Mouse (Mus musculus) cerebellum, adult 2 months (tissue): ENCODE measurements around the gene Gm35315. TPM values are rescaled to one million over a fixed set of nuclear protein-coding genes. Genes with fewer than 3 reads are reported as not detected.
"Not testable (repeated sequence)": the region's sequence is repeated elsewhere in the genome, so short reads cannot be mapped to it uniquely, and the experiment has no call there.

Experiments used
- DNase-seq, 2 experiments: peaks; one replicate each; pipeline ENCODE4 v3.0.0; 2021
- H3K27ac ChIP-seq: fragments of 200-500 bp; 2 replicates; pipeline ENCODE4 v1.5.1; 2012; ENCODE audit warnings: low read length, control low read depth, inconsistent platforms; ENCODE audit not compliant: insufficient read depth
- H3K27me3 ChIP-seq: fragments of 200-500 bp; 2 replicates; pipeline ENCODE4 v1.6.1; 2012; ENCODE audit warnings: inconsistent platforms, mild to moderate bottlenecking, low read length, moderate library complexity; ENCODE audit not compliant: control insufficient read depth, insufficient read depth
- H3K4me1 ChIP-seq: fragments of 200-500 bp; 2 replicates; pipeline ENCODE4 v1.6.1; 2011; ENCODE audit warnings: low read length; ENCODE audit not compliant: control insufficient read depth, insufficient read depth
- H3K4me3 ChIP-seq: fragments of 200-500 bp; replicated peaks from 2 replicates; pipeline ENCODE3; 2011; ENCODE audit warnings: mild to moderate bottlenecking, low read depth, low read length, control low read depth; ENCODE audit not compliant: insufficient read depth
- CTCF ChIP-seq: fragments of 200-500 bp; IDR thresholded peaks from 2 replicates; pipeline ENCODE4 v1.5.1; 2011; ENCODE audit warnings: low read depth, mild to moderate bottlenecking, control low read depth, low read length, moderate library complexity, borderline replicate concordance; ENCODE audit not compliant: insufficient read depth
- POLR2A ChIP-seq: fragments of 200-500 bp; IDR thresholded peaks from 2 replicates; pipeline ENCODE4 v1.6.1; 2011; ENCODE audit warnings: low read length, control low read depth, borderline replicate concordance; ENCODE audit not compliant: insufficient read depth
- WGBS: fragments of 180-500 bp; shearing (Covaris S2); methylation state at CpG from one replicate; pipeline ENCODE4 v1.1.7; 2018; 5-methylcytosine and 5-hydroxymethylcytosine counted together
- polyA plus RNA-seq: library from polyadenylated mRNA; depleted of rRNA; stranded (reverse); fragments of >200 nt; gene quantifications from 2 replicates; pipeline ENCODE4 v1.2.3, GENCODE M21; 2012

Gm35315 gene
- polyA plus RNA-seq, 1 experiment: 0.79 TPM

DNA sequence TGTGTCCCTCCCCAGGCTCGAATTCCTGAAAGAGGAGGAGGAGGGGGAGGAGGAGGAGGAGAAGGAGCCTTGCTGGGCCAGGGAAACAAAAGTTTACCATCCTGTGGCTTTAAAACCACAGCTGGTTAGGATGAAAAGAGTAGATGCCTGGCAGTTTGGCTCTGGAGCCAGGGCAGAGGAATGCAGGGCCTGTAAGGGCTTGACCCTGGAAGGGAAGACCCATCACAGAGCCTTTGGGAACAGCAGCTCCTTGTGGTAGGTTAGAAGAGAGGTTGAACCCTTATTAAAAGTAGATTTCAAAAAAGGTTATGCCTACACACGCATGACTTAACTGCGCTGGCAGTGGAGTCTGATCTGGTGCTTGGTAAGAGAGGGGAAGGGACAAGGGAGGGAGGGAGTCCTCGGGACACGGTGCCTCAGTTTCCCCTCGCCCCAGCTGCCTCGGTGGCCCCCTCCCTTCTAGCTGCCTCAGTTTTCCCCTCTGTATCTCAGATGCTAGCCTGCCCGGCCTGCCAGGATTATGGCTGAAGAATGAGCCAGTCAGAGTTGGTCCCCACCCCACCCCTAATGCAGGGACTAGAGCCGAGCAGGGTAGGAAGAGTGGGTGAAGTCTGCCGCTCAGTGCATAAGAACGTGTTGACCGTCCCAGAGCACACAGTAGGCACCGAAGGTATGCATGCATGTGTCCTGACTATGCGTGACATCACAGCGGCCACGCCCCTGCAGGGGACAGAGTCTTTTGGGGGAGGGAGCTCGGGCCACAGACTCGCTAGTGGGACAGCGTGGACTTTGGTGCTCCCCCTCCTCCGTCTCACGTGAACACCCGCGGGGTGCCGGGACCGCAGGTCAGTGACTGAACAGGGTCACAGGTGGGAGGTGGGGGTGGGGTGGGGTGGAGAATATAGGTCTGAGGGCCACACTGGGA, 5.7 kb upstream of the Gm35315 start, which contains the start of gene Plcxd1:
Plcxd1 (plus strand) TSS at position 314 of the 925 bp plus-strand sequence.
- Histone ChIP-seq H3K4me1 (peaks cover 9% of the 10 kb centered on the region), H3K4me3 (no peak within 1 kb of the TSS), H3K27ac (no peak within 1 kb of the TSS), H3K27me3 (no peaks in the 10 kb centered on the region)
- TF ChIP-seq CTCF (no peak), POLR2A (no peak)
- 13% methylated on average over 25 of the region's 25 CpGs for WGBS
- DNase-seq: peak in 1 of 2 experiments; percentile 27

DNA sequence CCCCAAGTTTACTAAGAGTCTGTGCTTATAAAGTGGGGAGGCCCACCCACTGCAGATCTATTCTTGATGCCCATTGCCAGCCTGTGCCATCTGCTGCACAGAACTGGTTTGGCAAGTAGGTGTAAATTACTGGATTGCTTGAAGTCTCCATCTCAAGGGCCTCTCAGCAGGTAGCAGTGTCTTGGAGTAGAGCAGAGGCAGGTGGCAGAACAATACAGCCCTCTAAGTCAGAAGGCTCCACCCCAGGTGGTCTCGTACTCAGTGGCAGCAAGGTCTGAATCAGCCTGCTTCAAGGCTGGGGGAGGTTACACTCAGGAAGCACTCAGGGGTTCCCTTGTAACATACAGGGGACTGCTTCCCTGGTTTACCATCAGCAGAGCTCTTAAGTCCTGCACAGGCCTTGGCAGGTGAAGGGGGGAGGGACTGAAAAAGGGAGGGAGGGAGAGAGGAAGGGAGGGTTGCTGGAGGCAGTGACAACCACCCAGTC, 4.8 kb upstream of the Gm35315 start:
- Histone ChIP-seq H3K27ac (no peak overlapping the region), H3K4me1 (peaks cover 9% of the 10 kb centered on the region), H3K4me3 (no peak overlapping the region), H3K27me3 (no peaks in the 10 kb centered on the region)
- 20% methylated on average over 1 of the region's 1 CpGs for WGBS
- TF ChIP-seq POLR2A: no peak
- TF ChIP-seq CTCF: no peak
- DNase-seq: peak in 1 of 2 experiments; percentile 29

DNA sequence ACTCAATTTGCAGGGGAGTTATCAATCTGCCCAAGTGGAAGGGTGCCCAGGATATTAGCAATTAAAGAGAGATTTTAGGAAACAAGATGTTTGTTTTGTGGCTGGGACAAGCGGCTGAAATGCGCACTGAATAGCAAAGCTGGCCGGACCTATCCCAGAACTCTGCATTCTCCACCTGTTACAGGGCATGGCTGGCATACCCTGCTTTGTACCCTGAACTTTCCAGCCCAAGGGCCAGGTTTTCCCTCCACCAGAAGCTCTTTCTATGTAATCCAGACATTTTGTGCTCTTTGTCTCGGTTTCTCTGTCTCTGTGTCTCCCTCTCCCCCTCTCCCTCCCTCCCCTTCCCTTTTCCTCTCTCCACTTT, 610 bp upstream of the Gm35315 start:
- Histone ChIP-seq H3K27me3 (no peaks in the 10 kb centered on the region), H3K4me3 (peak overlapping the region; percentile 88), H3K27ac (peak overlapping the region; percentile 86; the same call in 1 of the 2 replicates), H3K4me1 (no peaks in the 10 kb centered on the region)
- DNase-seq: no peak
- TF ChIP-seq POLR2A: no peak
- TF ChIP-seq CTCF: no peak
- WGBS: 2% methylated on average over 4 of the region's 4 CpGs

DNA sequence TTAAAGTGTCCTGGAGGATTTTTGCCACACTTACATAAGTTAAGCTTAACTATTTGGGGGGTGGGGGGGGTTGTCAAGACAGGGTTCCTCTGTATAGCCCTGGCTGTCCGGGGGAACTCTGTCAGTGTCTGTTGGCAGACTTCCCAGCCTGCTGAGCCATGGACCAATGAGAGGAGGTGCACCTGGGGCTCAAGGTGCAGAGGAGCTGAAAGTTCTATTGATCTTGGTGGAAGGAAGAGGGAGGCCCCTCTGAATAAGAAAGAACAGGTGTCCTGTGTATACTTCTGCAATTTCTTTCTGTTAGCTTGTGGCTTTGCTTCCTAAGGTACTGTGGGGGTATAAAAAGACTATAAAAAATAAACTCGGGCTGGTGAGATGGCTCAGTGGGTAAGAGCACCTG, 2.7 kb downstream of the Gm35315 start:
- no peak overlapping the region for H3K27ac ChIP-seq
- TF ChIP-seq CTCF: no peak
- WGBS: 55% methylated on average over 2 of the region's 2 CpGs
- H3K4me3 ChIP-seq: no peak overlapping the region
- DNase-seq: no peak
- no peaks in the 10 kb centered on the region for H3K4me1 ChIP-seq
- H3K27me3 ChIP-seq: no peaks in the 10 kb centered on the region

DNA sequence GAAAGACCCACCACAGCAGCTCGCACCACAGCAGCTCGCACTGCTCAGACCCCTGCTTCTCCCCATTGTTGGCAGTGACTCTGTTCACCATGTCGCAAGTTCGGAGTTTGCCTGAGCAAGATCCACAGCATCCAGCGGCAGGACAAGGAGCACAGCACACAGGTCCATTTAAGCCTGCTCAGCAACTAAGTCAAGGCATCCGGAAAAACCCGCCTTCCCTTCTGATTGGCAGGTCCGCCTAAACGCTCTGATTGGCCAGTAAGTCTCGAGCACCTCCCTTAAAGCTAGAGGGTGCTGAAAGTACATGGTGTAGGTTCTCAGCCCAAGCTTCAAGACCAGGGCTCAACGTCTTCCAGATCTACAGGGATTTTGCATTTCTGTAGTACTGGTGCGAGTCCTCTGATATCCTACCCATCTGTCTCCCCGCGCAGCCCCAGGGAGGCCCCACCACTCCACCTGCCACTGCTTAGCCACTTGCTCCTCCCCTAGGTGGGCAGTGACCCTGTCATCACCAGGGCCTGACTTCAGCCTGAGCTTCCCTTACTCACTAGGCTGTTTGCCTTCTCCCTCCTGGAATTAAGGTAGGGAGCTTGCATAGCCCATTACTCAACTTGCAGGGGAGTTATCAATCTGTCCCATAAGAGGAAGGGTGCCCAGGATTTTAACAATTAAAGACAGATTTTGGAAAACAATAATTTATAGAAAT, 7.9 kb downstream of the Gm35315 start:
- Histone ChIP-seq H3K27ac (no peak overlapping the region), H3K27me3 (no peaks in the 10 kb centered on the region), H3K4me3 (no peak overlapping the region), H3K4me1 (no peaks in the 10 kb centered on the region)
- TF ChIP-seq CTCF (no peak), POLR2A (no peak)
- WGBS: 43% methylated on average over 14 of the region's 14 CpGs
- no peak for DNase-seq

DNA sequence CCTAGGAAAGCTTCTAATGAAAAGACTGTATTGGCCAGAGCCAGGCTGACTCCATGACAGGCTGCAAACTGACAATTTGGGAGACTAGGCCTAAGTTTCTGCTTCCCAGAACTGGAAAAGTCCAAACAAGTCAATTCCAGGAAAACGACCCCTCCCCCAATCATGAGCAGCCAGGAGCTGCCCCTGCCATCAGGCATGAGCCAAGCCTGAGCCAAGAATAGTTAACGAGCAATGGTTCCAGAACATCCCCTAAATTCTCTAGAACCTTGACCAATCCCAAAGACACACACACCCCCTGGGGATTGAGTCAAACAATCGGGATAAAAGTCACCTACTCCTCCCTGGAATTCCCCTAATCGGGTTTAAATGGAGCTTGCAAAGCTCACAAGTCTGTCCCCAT, 11.3 kb downstream of the Gm35315 start:
- no peak for DNase-seq
- H3K27ac ChIP-seq: no peak overlapping the region
- WGBS: 79% methylated on average over 4 of the region's 4 CpGs
- H3K4me3 ChIP-seq: no peak overlapping the region
- no peak for TF ChIP-seq CTCF
- no peak for TF ChIP-seq POLR2A
- no peaks in the 10 kb centered on the region for H3K27me3 ChIP-seq
- no peaks in the 10 kb centered on the region for H3K4me1 ChIP-seq

DNA sequence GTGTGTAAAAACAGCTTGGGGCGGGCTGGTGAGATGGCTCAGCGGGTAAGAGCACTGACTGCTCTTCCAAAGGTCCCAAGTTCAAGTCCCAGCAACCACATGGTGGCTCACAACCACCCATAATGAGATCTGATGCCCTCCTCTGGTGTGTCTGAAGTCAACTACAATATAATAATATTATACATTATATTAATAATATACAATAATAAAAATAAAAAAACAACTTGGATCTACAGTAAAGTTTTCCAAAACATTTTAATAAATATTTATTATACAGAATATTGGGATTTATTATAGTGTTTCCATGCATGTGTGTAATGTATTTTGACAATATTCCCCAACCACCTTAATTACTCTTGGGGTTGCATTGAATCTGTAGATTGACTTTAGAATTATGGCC, 21.8 kb downstream of the Gm35315 start, which contains the start of gene Gm17655:
Gm17655 (minus strand) TSS at position 101 of the 400 bp plus-strand sequence.
- WGBS: 89% methylated on average over 2 of the region's 2 CpGs
- H3K4me3 ChIP-seq, H3K27me3 ChIP-seq, H3K27ac ChIP-seq, DNase-seq, H3K4me1 ChIP-seq: not testable (repeated sequence)
